Mouse (Mus musculus): ENCODE results near the gene Mea1. TPM values are rescaled to one million over a fixed set of nuclear protein-coding genes. Genes with fewer than 3 reads are reported as not detected.

Mea1 gene
- polyA plus RNA-seq, 1 experiment, result 216 TPM

DNA sequence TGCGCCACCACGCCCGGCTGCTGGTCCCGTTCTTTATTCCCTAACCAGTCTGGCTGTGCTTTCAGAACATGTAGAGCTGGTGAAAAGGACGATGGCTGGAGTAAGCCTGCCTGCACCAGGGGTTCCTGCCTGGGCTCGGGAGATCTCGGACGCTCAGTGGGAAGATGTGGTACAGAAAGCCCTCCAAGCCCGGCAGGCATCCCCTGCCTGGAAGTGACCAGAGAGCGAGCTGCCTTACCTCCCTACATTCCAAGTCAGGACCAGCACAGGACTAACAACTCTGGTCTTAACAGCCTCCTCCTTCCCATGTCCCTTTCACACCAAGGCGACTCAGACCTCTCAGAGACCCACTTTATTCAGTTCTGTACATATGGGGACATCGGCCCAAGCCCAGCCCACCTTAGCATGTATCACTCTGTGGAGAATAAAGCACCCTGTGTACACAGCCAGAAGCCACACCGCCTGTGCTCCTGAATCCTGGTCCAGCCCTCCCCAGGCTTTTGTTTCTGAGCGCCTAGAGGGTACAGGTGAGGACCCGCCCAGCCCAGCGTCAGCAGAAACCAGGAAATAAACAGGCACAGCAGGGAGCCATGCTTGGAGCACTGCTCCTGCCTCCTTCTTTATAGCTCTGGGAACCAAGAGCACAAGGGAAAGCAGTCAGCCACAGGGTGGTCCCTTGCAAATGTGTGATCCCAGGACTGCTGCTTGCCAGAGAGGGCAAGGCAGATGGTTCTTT is 4.2 kb downstream of the Mea1 start:
- no peak for TF ChIP-seq GATA1 (IDR thresholded peaks at IDR 0.05; ENCODE audit: borderline replicate concordance, low read length)
- TF ChIP-seq FLI1 (IDR thresholded peaks at IDR 0.05; ENCODE audit: low read length), result no peak
- Histone ChIP-seq H3K36me3 (replicated peaks; ENCODE audit: low read length) (peaks cover 76% of the 10 kb centered on the region), H3K4me1 (peaks cover 38% of the 10 kb centered on the region), H3K9me3 (no peaks in the 10 kb centered on the region), H3K4me3 (replicated peaks) (no peak overlapping the region), H3K27me3 (replicated peaks) (no peaks in the 10 kb centered on the region)

DNA sequence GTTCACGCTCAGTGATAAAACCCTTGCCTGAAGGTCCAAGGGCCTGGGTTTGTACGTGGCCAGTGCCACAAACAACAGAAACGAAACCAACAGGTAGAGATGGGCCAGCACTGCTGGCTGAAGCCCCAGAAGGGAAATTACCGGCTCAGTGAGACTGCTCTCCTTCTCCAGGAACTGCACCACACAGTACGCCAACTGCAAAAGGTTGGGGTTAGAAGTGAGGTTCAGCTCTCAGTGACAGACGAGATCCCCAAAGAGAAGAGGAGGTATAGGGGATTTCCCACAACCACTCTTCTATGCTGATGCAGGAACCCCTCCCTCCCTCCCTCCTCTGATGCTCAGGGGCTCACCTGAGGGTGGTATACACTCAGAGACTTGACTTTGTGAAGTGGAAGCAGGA is 7.3 kb downstream of the Mea1 start:
- peaks cover 17% of the 10 kb centered on the region for H3K4me1 ChIP-seq
- H3K36me3 ChIP-seq (replicated peaks; ENCODE audit: low read length), result peaks cover 73% of the 10 kb centered on the region
- no peak overlapping the region for H3K4me3 ChIP-seq (replicated peaks)
- TF ChIP-seq FLI1 (IDR thresholded peaks at IDR 0.05; ENCODE audit: low read length), result no peak
- TF ChIP-seq GATA1 (IDR thresholded peaks at IDR 0.05; ENCODE audit: borderline replicate concordance, low read length), result no peak
- H3K9me3 ChIP-seq, result no peaks in the 10 kb centered on the region
- no peaks in the 10 kb centered on the region for H3K27me3 ChIP-seq (replicated peaks)

DNA sequence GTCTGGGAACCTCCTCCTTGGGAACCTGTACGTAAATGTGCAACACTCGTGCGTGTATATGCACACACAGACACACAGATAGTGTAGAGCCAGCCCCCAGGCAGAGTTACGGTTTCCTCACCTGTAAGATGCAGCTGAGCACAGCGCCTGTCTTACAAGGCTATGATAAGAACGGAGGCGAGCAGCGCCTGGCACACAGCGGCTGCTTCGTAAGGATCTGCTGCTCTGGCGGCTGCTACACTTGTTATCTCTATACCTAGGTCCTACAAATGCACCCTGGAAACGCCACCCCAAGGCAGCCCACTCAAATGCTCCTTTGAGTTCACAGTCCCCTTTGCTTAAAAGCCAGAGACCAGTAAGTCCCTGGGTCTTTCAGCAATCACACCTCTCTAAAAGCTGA is 12.1 kb downstream of the Mea1 start:
- Histone ChIP-seq H3K27me3 (replicated peaks) (no peaks in the 10 kb centered on the region), H3K36me3 (replicated peaks; ENCODE audit: low read length) (peaks cover 52% of the 10 kb centered on the region), H3K9me3 (no peaks in the 10 kb centered on the region), H3K4me1 (0 out of 2 replicates have a peak, but pooled peaks cover 7% of the 10 kb centered on the region), H3K4me3 (replicated peaks) (no peak overlapping the region)
- TF ChIP-seq GATA1 (IDR thresholded peaks at IDR 0.05; ENCODE audit: borderline replicate concordance, low read length), result no peak
- no peak for TF ChIP-seq FLI1 (IDR thresholded peaks at IDR 0.05; ENCODE audit: low read length)

DNA sequence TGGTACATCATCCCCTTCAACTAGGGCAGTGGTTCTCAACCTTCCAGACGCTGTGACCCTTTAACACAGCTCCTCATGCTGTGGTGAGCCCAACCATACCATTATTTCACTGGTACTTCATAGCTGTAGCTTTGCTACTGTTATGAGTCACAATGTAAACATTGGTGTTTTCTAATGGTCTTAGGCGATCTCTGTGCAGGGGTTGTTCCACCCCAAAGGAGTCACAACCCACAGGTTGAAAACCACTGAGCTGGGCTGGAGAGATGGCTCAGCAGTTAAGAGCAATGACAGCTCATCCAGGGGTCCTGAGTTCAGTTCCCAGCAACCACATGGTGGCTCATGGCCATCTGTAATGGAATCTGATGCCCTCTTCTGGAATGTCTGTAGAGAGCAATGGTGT is 12.8 kb downstream of the Mea1 start:
- peaks cover 51% of the 10 kb centered on the region for H3K36me3 ChIP-seq (replicated peaks; ENCODE audit: low read length)

DNA sequence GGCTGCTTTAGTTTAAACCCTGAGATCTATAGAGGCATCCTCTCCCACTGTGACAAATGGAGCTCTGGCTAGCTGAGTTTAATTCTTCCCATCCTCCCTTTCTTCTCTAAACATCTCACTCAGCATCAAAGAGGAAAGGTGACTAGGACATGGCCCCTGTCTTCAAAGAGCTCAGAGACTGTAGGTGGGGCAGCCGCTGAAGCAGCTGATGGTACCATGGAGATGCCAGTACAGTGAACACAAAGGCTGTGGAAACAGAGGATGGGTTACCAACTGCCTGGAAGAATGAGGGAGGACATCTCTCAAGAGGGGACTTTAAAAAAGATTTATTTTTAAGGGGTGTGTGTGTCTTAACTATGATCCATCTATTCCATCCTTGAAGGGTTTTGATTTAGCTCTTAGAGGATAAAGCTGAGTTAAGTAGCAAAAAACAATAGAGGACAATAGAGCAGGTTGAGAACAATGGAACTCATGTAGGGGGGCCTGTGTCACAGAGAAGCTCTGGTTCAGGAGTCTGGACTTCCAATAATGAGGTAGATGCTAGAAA is 16.0 kb downstream of the Mea1 start:
- Histone ChIP-seq H3K27me3 (replicated peaks) (no peaks in the 10 kb centered on the region), H3K4me1 (peaks cover 17% of the 10 kb centered on the region), H3K9me3 (no peaks in the 10 kb centered on the region), H3K36me3 (replicated peaks; ENCODE audit: low read length) (peaks cover 47% of the 10 kb centered on the region), H3K4me3 (replicated peaks) (no peak overlapping the region)
- TF ChIP-seq FLI1 (IDR thresholded peaks at IDR 0.05; ENCODE audit: low read length) (no peak), GATA1 (IDR thresholded peaks at IDR 0.05; ENCODE audit: borderline replicate concordance, low read length) (no peak)

More for the DNA sequence above, 12.8 kb downstream of the Mea1 start:
- Histone ChIP-seq H3K4me3 (replicated peaks) (no peak overlapping the region), H3K27me3 (replicated peaks) (no peaks in the 10 kb centered on the region), H3K4me1 (peaks cover 13% of the 10 kb centered on the region), H3K9me3 (no peaks in the 10 kb centered on the region)
- TF ChIP-seq GATA1 (IDR thresholded peaks at IDR 0.05; ENCODE audit: borderline replicate concordance, low read length) (no peak), FLI1 (IDR thresholded peaks at IDR 0.05; ENCODE audit: low read length) (no peak)

DNA sequence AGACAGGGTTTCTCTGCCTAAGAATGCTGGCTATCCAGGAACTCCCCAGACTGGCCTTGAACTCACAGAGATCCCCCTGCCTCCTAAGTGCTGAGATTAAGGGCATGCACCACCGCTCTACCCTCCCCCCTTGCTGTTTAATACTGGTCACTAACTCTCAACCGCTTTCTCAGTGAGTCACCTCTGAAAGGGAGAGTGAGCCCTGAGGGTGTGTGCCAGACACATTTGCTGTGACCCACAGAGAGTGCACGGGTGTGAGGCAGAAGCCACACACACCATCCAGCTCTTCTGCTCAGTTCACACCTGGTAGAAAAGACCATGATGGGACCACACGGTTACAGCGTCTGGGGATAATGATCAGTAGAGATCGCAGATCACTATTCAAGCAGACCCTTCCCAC is 19.9 kb downstream of the Mea1 start:
- H3K27me3 ChIP-seq (replicated peaks), result no peaks in the 10 kb centered on the region
- no peak overlapping the region for H3K4me3 ChIP-seq (replicated peaks)
- no peaks in the 10 kb centered on the region for H3K9me3 ChIP-seq
- H3K4me1 ChIP-seq, result peaks cover 36% of the 10 kb centered on the region
- TF ChIP-seq FLI1 (IDR thresholded peaks at IDR 0.05; ENCODE audit: low read length) (no peak), GATA1 (IDR thresholded peaks at IDR 0.05; ENCODE audit: borderline replicate concordance, low read length) (no peak)
- H3K36me3 ChIP-seq (replicated peaks; ENCODE audit: low read length), result peaks cover 58% of the 10 kb centered on the region

DNA sequence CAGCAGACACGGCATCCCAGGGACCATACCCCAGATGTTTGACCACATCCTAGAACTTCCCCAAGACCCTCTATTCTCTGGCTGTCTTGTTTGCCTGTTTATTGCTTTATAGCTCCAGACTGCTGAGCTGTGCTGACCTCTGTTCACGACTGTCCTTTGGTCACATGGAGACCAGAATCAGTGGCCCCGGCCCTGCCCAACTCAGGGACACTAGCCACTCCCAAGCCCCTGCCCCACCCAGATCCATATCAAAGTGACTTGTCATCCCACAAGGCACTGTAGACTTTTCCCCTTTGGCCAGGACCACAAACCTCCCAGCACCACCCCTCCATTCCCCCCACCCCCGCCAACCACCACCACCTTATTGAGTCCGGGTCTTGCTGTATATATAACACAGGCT is 20.7 kb downstream of the Mea1 start:
- H3K4me3 ChIP-seq (replicated peaks), result no peak overlapping the region
- no peaks in the 10 kb centered on the region for H3K27me3 ChIP-seq (replicated peaks)
- TF ChIP-seq GATA1 (IDR thresholded peaks at IDR 0.05; ENCODE audit: borderline replicate concordance, low read length) (no peak), FLI1 (IDR thresholded peaks at IDR 0.05; ENCODE audit: low read length) (no peak)
- H3K9me3 ChIP-seq, result no peaks in the 10 kb centered on the region
- peaks cover 53% of the 10 kb centered on the region for H3K36me3 ChIP-seq (replicated peaks; ENCODE audit: low read length)
- peaks cover 44% of the 10 kb centered on the region for H3K4me1 ChIP-seq

DNA sequence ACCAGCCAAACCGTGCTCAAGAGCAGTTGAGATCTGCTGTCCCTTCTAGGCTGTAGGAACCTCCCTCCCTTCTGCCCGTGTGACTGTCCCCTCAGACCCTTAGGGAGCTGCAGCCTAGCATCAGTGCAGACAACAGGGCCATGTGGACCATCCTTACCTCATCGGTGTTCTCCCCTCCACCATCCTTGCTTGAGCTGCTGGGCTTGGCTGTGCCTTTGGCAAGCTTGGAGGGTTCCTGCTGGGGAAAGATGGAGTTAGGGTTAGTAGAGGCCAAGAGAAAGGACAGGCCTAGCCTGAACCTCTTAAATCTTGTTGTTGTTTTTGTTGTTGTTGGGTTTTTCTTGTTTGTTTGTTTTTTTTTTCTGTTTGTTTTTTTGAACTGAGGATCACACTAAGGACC is 21.3 kb downstream of the Mea1 start:
- no peak for TF ChIP-seq GATA1 (IDR thresholded peaks at IDR 0.05; ENCODE audit: borderline replicate concordance, low read length)
- no peak for TF ChIP-seq FLI1 (IDR thresholded peaks at IDR 0.05; ENCODE audit: low read length)
- peaks cover 46% of the 10 kb centered on the region for H3K4me1 ChIP-seq
- peak overlapping the region; percentile 8 for H3K4me3 ChIP-seq (replicated peaks)
- no peaks in the 10 kb centered on the region for H3K9me3 ChIP-seq
- H3K36me3 ChIP-seq (replicated peaks; ENCODE audit: low read length), result peaks cover 50% of the 10 kb centered on the region
- H3K27me3 ChIP-seq (replicated peaks), result no peaks in the 10 kb centered on the region

DNA sequence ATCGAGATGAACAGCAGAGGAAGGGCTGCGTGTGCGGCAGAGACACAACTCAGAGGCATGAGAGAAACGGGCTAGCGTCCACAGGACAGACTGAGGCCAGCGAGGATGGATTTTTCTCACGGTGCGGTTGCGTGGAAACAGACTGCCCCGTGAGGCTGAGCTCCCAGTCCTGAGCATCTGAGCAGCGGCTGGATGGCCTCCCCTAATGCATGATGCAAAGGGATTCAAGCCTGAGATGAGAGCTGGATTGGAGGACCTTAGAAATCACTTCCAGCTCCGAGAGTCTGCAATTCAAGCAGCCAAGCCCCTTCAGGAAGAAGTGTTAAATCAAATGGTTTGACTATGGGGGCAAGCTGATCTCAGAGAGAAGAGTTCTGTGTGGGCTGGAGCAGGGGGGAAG is 22.9 kb downstream of the Mea1 start:
- no peaks in the 10 kb centered on the region for H3K27me3 ChIP-seq (replicated peaks)
- no peaks in the 10 kb centered on the region for H3K9me3 ChIP-seq
- peaks cover 42% of the 10 kb centered on the region for H3K36me3 ChIP-seq (replicated peaks; ENCODE audit: low read length)
- no peak overlapping the region for H3K4me3 ChIP-seq (replicated peaks)
- TF ChIP-seq FLI1 (IDR thresholded peaks at IDR 0.05; ENCODE audit: low read length) (no peak), GATA1 (IDR thresholded peaks at IDR 0.05; ENCODE audit: borderline replicate concordance, low read length) (no peak)
- H3K4me1 ChIP-seq, result peaks cover 49% of the 10 kb centered on the region

DNA sequence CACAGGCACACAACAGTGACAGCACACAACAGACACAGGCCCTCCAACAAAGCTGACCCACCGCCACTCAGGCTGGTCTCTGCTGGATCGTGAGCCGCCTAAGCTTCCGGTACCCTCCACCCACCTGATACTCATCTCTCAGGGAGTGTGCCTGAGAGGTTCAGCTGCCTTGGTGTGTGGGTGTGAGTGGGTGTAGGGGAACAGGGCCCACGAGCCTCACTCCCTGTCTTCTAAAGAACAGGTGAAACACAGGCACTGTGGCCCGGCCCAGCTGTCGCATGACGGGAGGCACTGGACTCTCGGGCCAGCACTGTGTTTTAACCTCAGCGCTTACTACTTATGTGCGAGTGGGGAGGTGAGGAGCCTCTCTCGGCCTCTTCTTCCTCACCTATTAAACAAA is 23.5 kb downstream of the Mea1 start:
- Histone ChIP-seq H3K27me3 (replicated peaks) (peaks cover 2% of the 10 kb centered on the region), H3K9me3 (no peaks in the 10 kb centered on the region), H3K36me3 (replicated peaks; ENCODE audit: low read length) (peaks cover 42% of the 10 kb centered on the region), H3K4me3 (replicated peaks) (peak overlapping the region; percentile 38), H3K4me1 (peaks cover 49% of the 10 kb centered on the region)
- TF ChIP-seq FLI1 (IDR thresholded peaks at IDR 0.05; ENCODE audit: low read length), result no peak
- TF ChIP-seq GATA1 (IDR thresholded peaks at IDR 0.05; ENCODE audit: borderline replicate concordance, low read length), result no peak

All from megakaryocyte, embryonic 14.5 days (primary cell).